Mouse (Mus musculus): ENCODE results near the gene Cacng8.

DNA sequence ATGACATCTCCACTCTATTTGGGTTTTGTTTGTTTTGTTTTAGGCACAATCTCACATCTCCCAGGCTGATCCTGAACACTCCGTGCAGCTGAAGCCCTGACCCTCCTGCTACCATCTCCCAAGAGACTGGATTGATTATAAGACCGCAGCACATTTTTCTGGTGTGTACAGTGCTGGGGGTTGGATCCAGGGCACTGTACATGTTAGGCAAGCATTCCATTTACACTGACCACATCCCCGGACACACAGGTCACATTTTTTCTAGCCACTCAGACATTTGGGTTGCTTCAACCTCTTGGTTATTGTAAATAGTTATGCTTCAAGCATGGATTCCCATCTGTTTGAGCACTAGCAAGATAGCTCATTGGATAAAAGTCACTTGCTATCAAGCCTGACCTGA, 56.1 kb downstream of the Cacng8 start:
- TF ChIP-seq CTCF (IDR thresholded peaks at IDR 0.05; ENCODE audit: borderline replicate concordance, insufficient read depth, low read length) (no peak), POLR2A (IDR thresholded peaks at IDR 0.05; ENCODE audit: low read depth, low read length) (no peak)

Data from embryonic fibroblast, embryonic 13.5 days (primary cell).